Comparison of ENCODE assay signal across 10 mouse cellular contexts in the genomic region with DNA sequence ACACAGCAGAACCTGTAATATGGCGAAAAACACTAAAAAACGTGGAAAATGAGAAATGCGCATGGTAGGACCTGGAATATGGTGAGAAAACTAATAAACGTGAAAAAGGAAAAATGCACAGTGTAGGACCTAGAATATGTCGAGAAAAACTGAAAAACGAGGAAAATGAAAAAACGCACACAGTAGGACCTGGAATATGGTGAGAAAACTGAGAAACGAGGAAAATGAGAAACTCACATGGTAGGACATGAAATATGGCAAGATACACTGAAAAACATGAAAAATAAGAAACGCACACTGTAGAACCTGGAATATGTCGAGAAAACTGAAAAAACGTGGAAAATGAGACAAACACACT.
DNase-seq lines count a peak whose midpoint lies in the region; ATAC-seq and TF ChIP-seq lines count a peak whose summit lies in the region.
"Had no signal": no experiment of that assay in that cellular context is flagged by ENCODE, and none has a peak within 500 bp of the region (broad histone marks: within the 10 kb centered on the region; RNA-seq: fewer than 3 reads in every experiment).

No protein-coding gene starts in this region.

- TF ChIP-seq CTCF in layer of hippocampus, adult 2 months (conservative IDR thresholded peaks at IDR 0.05): no peak

- H3K9me3 ChIP-seq in forebrain, embryonic 11.5 days (ENCODE audit: control insufficient read depth, low read length): peaks cover 29% of the 10 kb centered on the region
- peaks cover 36% of the 10 kb centered on the region for H3K9me3 ChIP-seq in forebrain, embryonic 15.5 days
- H3K9me3 ChIP-seq in neural tube, embryonic 12.5 days: peaks cover 50% of the 10 kb centered on the region
- H3K9me3 ChIP-seq in neural tube, embryonic 15.5 days (replicated peaks): peaks cover 40% of the 10 kb centered on the region
- H3K9me3 ChIP-seq in limb, embryonic 13.5 days: peaks cover 44% of the 10 kb centered on the region
- H3K9me3 ChIP-seq in stomach, embryonic 16.5 days (replicated peaks; ENCODE audit: control insufficient read depth, low read length): peaks cover 26% of the 10 kb centered on the region; the same call in 1 of the 2 replicates

- 84% methylated on average over 11 of the region's 11 CpGs for WGBS in forebrain, embryonic 11.5 days
- WGBS in forebrain, embryonic 15.5 days: 73% methylated on average over 11 of the region's 11 CpGs
- 71% methylated on average over 11 of the region's 11 CpGs for WGBS in neural tube, embryonic 12.5 days
- 79% methylated on average over 11 of the region's 11 CpGs for WGBS in neural tube, embryonic 15.5 days
- whole genome bisulfite sequencing in limb, embryonic 13.5 days: 67% methylated on average over 11 of the region's 11 CpGs
- WGBS in stomach, embryonic 16.5 days: 79% methylated on average over 11 of the region's 11 CpGs

- H3K9ac ChIP-seq in forebrain, embryonic 11.5 days (ENCODE audit: low read length): no peak overlapping the region
- H3K9ac ChIP-seq in forebrain, embryonic 15.5 days (replicated peaks): no peak overlapping the region
- no peak overlapping the region for H3K9ac ChIP-seq in neural tube, embryonic 12.5 days
- H3K9ac ChIP-seq in neural tube, embryonic 15.5 days (replicated peaks): no peak overlapping the region
- H3K9ac ChIP-seq in limb, embryonic 13.5 days: no peak overlapping the region
- no peak overlapping the region for H3K9ac ChIP-seq in stomach, embryonic 16.5 days (ENCODE audit: low read length)
- H3K9ac ChIP-seq: lung, embryonic 15.5 days had no signal

- peak; percentile 44 for ATAC-seq in forebrain, embryonic 11.5 days (replicated peaks; ENCODE audit: low FRiP score)
- ATAC-seq in forebrain, embryonic 15.5 days (replicated peaks): no peak
- ATAC-seq in neural tube, embryonic 12.5 days (ENCODE audit: low FRiP score, low read depth): 0 out of 2 replicates have a peak, but pooled peaks have one; percentile 34
- no peak for ATAC-seq in neural tube, embryonic 15.5 days (ENCODE audit: low FRiP score)
- peak; percentile 26; the same call in 1 of the 2 replicates for ATAC-seq in limb, embryonic 13.5 days (ENCODE audit: low FRiP score, low read depth)
- ATAC-seq in stomach, embryonic 16.5 days (ENCODE audit: insufficient read depth, low FRiP score): peak; percentile 48; the same call in 1 of the 2 replicates

- no peak overlapping the region for H3K27ac ChIP-seq in forebrain, embryonic 11.5 days (ENCODE audit: low read depth, low read length)
- H3K27ac ChIP-seq in forebrain, embryonic 15.5 days (replicated peaks): no peak overlapping the region
- H3K27ac ChIP-seq in neural tube, embryonic 12.5 days: no peak overlapping the region
- no peak overlapping the region for H3K27ac ChIP-seq in neural tube, embryonic 15.5 days (replicated peaks)
- no peak overlapping the region for H3K27ac ChIP-seq in limb, embryonic 13.5 days
- no peak overlapping the region for H3K27ac ChIP-seq in stomach, embryonic 16.5 days (ENCODE audit: low read length)
- H3K27ac ChIP-seq in layer of hippocampus, adult 2 months: no peak overlapping the region
- H3K27ac ChIP-seq: lung, embryonic 15.5 days had no signal

- no peaks in the 10 kb centered on the region for H3K4me1 ChIP-seq in forebrain, embryonic 11.5 days (replicated peaks; ENCODE audit: control insufficient read depth, insufficient read depth, low read length)
- H3K4me1 ChIP-seq in forebrain, embryonic 15.5 days: no peaks in the 10 kb centered on the region
- no peaks in the 10 kb centered on the region for H3K4me1 ChIP-seq in neural tube, embryonic 12.5 days
- no peaks in the 10 kb centered on the region for H3K4me1 ChIP-seq in neural tube, embryonic 15.5 days
- H3K4me1 ChIP-seq in limb, embryonic 13.5 days: no peaks in the 10 kb centered on the region
- no peaks in the 10 kb centered on the region for H3K4me1 ChIP-seq in stomach, embryonic 16.5 days (ENCODE audit: control insufficient read depth, insufficient read depth, low read length)
- H3K4me1 ChIP-seq: lung, embryonic 15.5 days had no signal

- H3K4me3 ChIP-seq in forebrain, embryonic 11.5 days (ENCODE audit: low read depth, low read length): no peak overlapping the region
- H3K4me3 ChIP-seq in forebrain, embryonic 15.5 days: no peak overlapping the region
- no peak overlapping the region for H3K4me3 ChIP-seq in neural tube, embryonic 12.5 days
- no peak overlapping the region for H3K4me3 ChIP-seq in neural tube, embryonic 15.5 days (replicated peaks)
- no peak overlapping the region for H3K4me3 ChIP-seq in limb, embryonic 13.5 days
- H3K4me3 ChIP-seq in stomach, embryonic 16.5 days (replicated peaks; ENCODE audit: low read length): no peak overlapping the region
- no peak overlapping the region for H3K4me3 ChIP-seq in layer of hippocampus, adult 2 months
- H3K4me3 ChIP-seq: lung, embryonic 15.5 days had no signal

- H3K4me2 ChIP-seq in forebrain, embryonic 11.5 days (ENCODE audit: low read depth, low read length, severe bottlenecking): no peak overlapping the region
- no peak overlapping the region for H3K4me2 ChIP-seq in forebrain, embryonic 15.5 days (replicated peaks)
- no peak overlapping the region for H3K4me2 ChIP-seq in neural tube, embryonic 12.5 days (replicated peaks)
- H3K4me2 ChIP-seq in neural tube, embryonic 15.5 days: no peak overlapping the region
- H3K4me2 ChIP-seq in limb, embryonic 13.5 days (replicated peaks): no peak overlapping the region
- no peak overlapping the region for H3K4me2 ChIP-seq in stomach, embryonic 16.5 days (ENCODE audit: low read depth, low read length)
- H3K4me2 ChIP-seq: lung, embryonic 15.5 days had no signal

- no peaks in the 10 kb centered on the region for H3K36me3 ChIP-seq in forebrain, embryonic 11.5 days (ENCODE audit: control insufficient read depth, insufficient read depth, low read length)
- H3K36me3 ChIP-seq in forebrain, embryonic 15.5 days: no peaks in the 10 kb centered on the region
- H3K36me3 ChIP-seq in neural tube, embryonic 12.5 days: no peaks in the 10 kb centered on the region
- no peaks in the 10 kb centered on the region for H3K36me3 ChIP-seq in neural tube, embryonic 15.5 days
- no peaks in the 10 kb centered on the region for H3K36me3 ChIP-seq in limb, embryonic 13.5 days
- no peaks in the 10 kb centered on the region for H3K36me3 ChIP-seq in stomach, embryonic 16.5 days (ENCODE audit: control insufficient read depth, insufficient read depth, low read length)
- H3K36me3 ChIP-seq: lung, embryonic 15.5 days had no signal

- no peaks in the 10 kb centered on the region for H3K27me3 ChIP-seq in forebrain, embryonic 11.5 days (ENCODE audit: control insufficient read depth, insufficient read depth, low read length)
- no peaks in the 10 kb centered on the region for H3K27me3 ChIP-seq in forebrain, embryonic 15.5 days
- H3K27me3 ChIP-seq in neural tube, embryonic 12.5 days (replicated peaks): no peaks in the 10 kb centered on the region
- H3K27me3 ChIP-seq in neural tube, embryonic 15.5 days (replicated peaks): no peaks in the 10 kb centered on the region
- H3K27me3 ChIP-seq in limb, embryonic 13.5 days: no peaks in the 10 kb centered on the region
- H3K27me3 ChIP-seq in stomach, embryonic 16.5 days (ENCODE audit: control insufficient read depth, insufficient read depth, low read length): no peaks in the 10 kb centered on the region
- H3K27me3 ChIP-seq: lung, embryonic 15.5 days had no signal

- DNase-seq in forebrain, embryonic 11.5 days (ENCODE audit: low spot score): no peak
- no peak for DNase-seq in gastrocnemius, adult 18-20 months (ENCODE audit: low spot score)
- DNase-seq in layer of hippocampus, adult 2 months (ENCODE audit: low spot score in 2 of 2): no peak
- DNase-seq: heart, postnatal 14 days had no signal

Comparison
In these comparisons a context has a peak if more than half of its experiments do, and no peak if none do; other contexts are left out.
1. ATAC-seq: peak in forebrain, embryonic 11.5 days (single experiment), neural tube, embryonic 12.5 days (single experiment), limb, embryonic 13.5 days (single experiment) and stomach, embryonic 16.5 days (single experiment); none in forebrain, embryonic 15.5 days (single experiment) and neural tube, embryonic 15.5 days (single experiment).